In the genomic region with DNA sequence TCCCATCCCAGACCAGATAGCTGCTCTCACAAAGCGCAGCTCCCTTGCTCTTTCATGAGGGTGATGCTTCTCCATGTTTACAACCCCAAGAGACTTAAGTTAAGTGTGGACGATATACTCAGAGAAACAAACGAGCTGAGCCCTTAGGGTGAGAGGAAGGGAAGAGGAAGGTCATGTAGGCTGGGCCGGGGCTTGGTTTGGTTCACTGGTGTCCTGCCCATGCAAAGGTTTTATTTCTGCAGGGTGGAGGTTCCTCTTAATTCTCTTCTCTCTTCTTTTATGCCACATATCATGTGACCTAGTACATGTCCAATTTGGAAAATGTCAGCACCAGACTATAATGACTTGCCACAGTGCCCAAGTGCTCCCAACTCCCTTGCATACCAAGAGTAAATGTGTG, we compare ENCODE assay signal across 15 mouse cellular contexts.
"Had no signal": no experiment of that assay in that cellular context is flagged by ENCODE, and none has a peak within 500 bp of the region (broad histone marks: within the 10 kb centered on the region; RNA-seq: fewer than 3 reads in every experiment).

No protein-coding gene starts in this region.

- H3K36me3 ChIP-seq: liver, embryonic 13.5 days; midbrain, embryonic 15.5 days had no signal

- H3K4me3 ChIP-seq: limb, embryonic 15.5 days; liver, embryonic 13.5 days; megakaryocyte, embryonic 14.5 days; midbrain, embryonic 15.5 days; neural tube, embryonic 13.5 days had no signal

- H3K4me1 ChIP-seq: limb, embryonic 15.5 days; liver, embryonic 13.5 days; midbrain, embryonic 15.5 days; neural tube, embryonic 13.5 days had no signal

- H3K27me3 ChIP-seq: limb, embryonic 15.5 days; liver, embryonic 13.5 days; megakaryocyte, embryonic 14.5 days; midbrain, embryonic 15.5 days; neural tube, embryonic 13.5 days had no signal

- H3K27ac ChIP-seq: kidney, postnatal 0 days; limb, embryonic 15.5 days; liver, embryonic 13.5 days; midbrain, embryonic 15.5 days; neural tube, embryonic 13.5 days; stomach, postnatal 0 days had no signal

- DNase-seq: kidney, adult 8-10 months; kidney, postnatal 36 days; layer of hippocampus, adult 9-11 months; layer of hippocampus, postnatal 36 days; liver, embryonic 13.5 days; lung, adult 18-20 months; lung, postnatal 36 days; retina, postnatal 1 day; right cerebral cortex, postnatal 4 days had no signal
